Mouse (Mus musculus) embryonic facial prominence, embryonic 10.5 days (tissue): ENCODE results near the gene Kl. TPM values are rescaled to one million over a fixed set of nuclear protein-coding genes. Genes with fewer than 3 reads are reported as not detected.

Experiments used
- DNase-seq: peaks from one replicate; pipeline ENCODE4 v3.0.0-alpha.2; 2017; ENCODE audit warnings: low spot score
- H3K27ac ChIP-seq: fragments of 300-500 bp; sonication (generic); replicated peaks from 2 replicates; pipeline ENCODE4 v1.5.1; 2016; ENCODE audit warnings: mild to moderate bottlenecking
- H3K27me3 ChIP-seq: fragments of 300-500 bp; sonication (generic); replicated peaks from 2 replicates; pipeline ENCODE4 v1.6.1; 2016; ENCODE audit warnings: low read depth, mild to moderate bottlenecking; ENCODE audit not compliant: poor library complexity, severe bottlenecking
- H3K36me3 ChIP-seq: fragments of 300-500 bp; sonication (generic); replicated peaks from 2 replicates; pipeline ENCODE4 v1.6.1; 2016; ENCODE audit warnings: mild to moderate bottlenecking, moderate library complexity
- H3K4me1 ChIP-seq: fragments of 300-500 bp; sonication (generic); 2 replicates; pipeline ENCODE4 v1.6.1; 2016
- H3K4me3 ChIP-seq: fragments of 300-500 bp; sonication (generic); 2 replicates; pipeline ENCODE4 v1.5.1; 2016; ENCODE audit warnings: mild to moderate bottlenecking, moderate library complexity
- H3K9me3 ChIP-seq: fragments of 300-500 bp; sonication (generic); 2 replicates; pipeline ENCODE4 v1.6.1; 2016; ENCODE audit warnings: mild to moderate bottlenecking
- WGBS: fragments of 180-500 bp; shearing (Covaris S2); methylation state at CpG from one replicate; pipeline ENCODE4 v1.1.7; 2016; 5-methylcytosine and 5-hydroxymethylcytosine counted together
- polyA plus RNA-seq: library from polyadenylated mRNA; unstranded; fragments of >200 nt; fragmentation: Nextera tagmentation; extraction: Ambion mirVana; gene quantifications from 2 replicates; pipeline ENCODE4 v1.2.1, GENCODE M21; 2016

The Kl gene
- polyA plus RNA-seq, result 0.06 TPM in 1 of 2 replicates, not detected in the other

GRCm38 (mm10) chr5:150952328-150952668, at the start of gene Kl:
TSS of gene Kl (plus strand) at chr5:150952607.
- Histone ChIP-seq H3K36me3 (no peaks in the 10 kb centered on the region), H3K9me3 (no peaks in the 10 kb centered on the region), H3K4me1 (peaks cover 16% of the 10 kb centered on the region), H3K4me3 (peak within 1 kb of the TSS; percentile 60), H3K27me3 (peaks cover 58% of the 10 kb centered on the region), H3K27ac (no peak within 1 kb of the TSS; the same call in 1 of the 2 replicates)
- DNase-seq, result peak; percentile 27
- 3% methylated on average over 22 of the region's 22 CpGs for WGBS

GRCm38 (mm10) chr5:150906053-150907040, 46.1 kb upstream of the Kl start:
- no peak overlapping the region for H3K4me3 ChIP-seq
- H3K9me3 ChIP-seq, result peaks cover 8% of the 10 kb centered on the region; the same call in 1 of the 2 replicates
- WGBS, result 32% methylated on average over 9 of the region's 9 CpGs
- H3K4me1 ChIP-seq, result peaks cover 11% of the 10 kb centered on the region
- H3K36me3 ChIP-seq, result no peaks in the 10 kb centered on the region
- no peaks in the 10 kb centered on the region for H3K27me3 ChIP-seq
- peak; percentile 27 for DNase-seq
- no peak overlapping the region for H3K27ac ChIP-seq

- Histone ChIP-seq H3K4me1 (peaks cover 12% of the 10 kb centered on the region), H3K36me3 (no peaks in the 10 kb centered on the region), H3K27ac (peak overlapping the region; percentile 51; the same call in 1 of the 2 replicates), H3K27me3 (no peaks in the 10 kb centered on the region), H3K9me3 (peaks cover 8% of the 10 kb centered on the region; the same call in 1 of the 2 replicates), H3K4me3 (no peak overlapping the region)
- 23% methylated on average over 2 of the region's 2 CpGs for WGBS
- peak; percentile 20 for DNase-seq
These were observed 40.3 kb upstream of the Kl start for GRCm38 (mm10) chr5:150912156-150912555.

- H3K4me1 ChIP-seq, result peaks cover 12% of the 10 kb centered on the region
- H3K27ac ChIP-seq, result no peak overlapping the region
- no peaks in the 10 kb centered on the region for H3K36me3 ChIP-seq
- 37% methylated on average over 5 of the region's 5 CpGs for WGBS
- DNase-seq, result no peak
- H3K9me3 ChIP-seq, result peaks cover 8% of the 10 kb centered on the region; the same call in 1 of the 2 replicates
- no peak overlapping the region for H3K4me3 ChIP-seq
- H3K27me3 ChIP-seq, result no peaks in the 10 kb centered on the region
These were observed 39.8 kb upstream of the Kl start for GRCm38 (mm10) chr5:150912656-150913055.

GRCm38 (mm10) chr5:150915080-150916055, 37.0 kb upstream of the Kl start:
- H3K36me3 ChIP-seq, result no peaks in the 10 kb centered on the region
- peaks cover 16% of the 10 kb centered on the region for H3K4me1 ChIP-seq
- H3K4me3 ChIP-seq, result no peak overlapping the region
- H3K9me3 ChIP-seq, result no peaks in the 10 kb centered on the region
- 90% methylated on average over 4 of the region's 4 CpGs for WGBS
- no peaks in the 10 kb centered on the region for H3K27me3 ChIP-seq
- H3K27ac ChIP-seq, result no peak overlapping the region
- no peak for DNase-seq

GRCm38 (mm10) chr5:150917131-150917858, 35.1 kb upstream of the Kl start:
- H3K27ac ChIP-seq, result no peak overlapping the region
- H3K4me3 ChIP-seq, result no peak overlapping the region
- H3K27me3 ChIP-seq, result no peaks in the 10 kb centered on the region
- DNase-seq, result no peak
- peaks cover 10% of the 10 kb centered on the region for H3K4me1 ChIP-seq
- H3K36me3 ChIP-seq, result no peaks in the 10 kb centered on the region
- H3K9me3 ChIP-seq, result no peaks in the 10 kb centered on the region
- WGBS, result 86% methylated on average over 21 of the region's 21 CpGs

GRCm38 (mm10) chr5:150918599-150918998, 33.8 kb upstream of the Kl start:
- WGBS, result 83% methylated on average over 13 of the region's 13 CpGs
- Histone ChIP-seq H3K36me3 (no peaks in the 10 kb centered on the region), H3K4me3 (no peak overlapping the region), H3K27ac (no peak overlapping the region), H3K4me1 (peaks cover 4% of the 10 kb centered on the region; the same call in 1 of the 2 replicates), H3K27me3 (no peaks in the 10 kb centered on the region), H3K9me3 (no peaks in the 10 kb centered on the region)
- DNase-seq, result no peak

GRCm38 (mm10) chr5:150919269-150919668, 33.1 kb upstream of the Kl start:
- Histone ChIP-seq H3K27me3 (no peaks in the 10 kb centered on the region), H3K9me3 (no peaks in the 10 kb centered on the region), H3K4me1 (0 out of 2 replicates have a peak, but pooled peaks cover 4% of the 10 kb centered on the region), H3K36me3 (no peaks in the 10 kb centered on the region), H3K4me3 (no peak overlapping the region), H3K27ac (no peak overlapping the region)
- 92% methylated on average over 4 of the region's 4 CpGs for WGBS
- DNase-seq, result no peak

GRCm38 (mm10) chr5:150919961-150920360, 32.4 kb upstream of the Kl start:
- no peak overlapping the region for H3K27ac ChIP-seq
- WGBS, result 70% methylated on average over 2 of the region's 2 CpGs
- DNase-seq, result no peak
- H3K9me3 ChIP-seq, result no peaks in the 10 kb centered on the region
- H3K4me3 ChIP-seq, result no peak overlapping the region
- no peaks in the 10 kb centered on the region for H3K27me3 ChIP-seq
- H3K36me3 ChIP-seq, result no peaks in the 10 kb centered on the region
- 0 out of 2 replicates have a peak, but pooled peaks cover 4% of the 10 kb centered on the region for H3K4me1 ChIP-seq

GRCm38 (mm10) chr5:150929406-150929805, 23.0 kb upstream of the Kl start:
- DNase-seq, result no peak
- Histone ChIP-seq H3K4me3 (no peak overlapping the region), H3K27me3 (no peaks in the 10 kb centered on the region), H3K4me1 (peaks cover 2% of the 10 kb centered on the region; the same call in 1 of the 2 replicates), H3K27ac (no peak overlapping the region), H3K9me3 (0 out of 2 replicates have a peak, but pooled peaks cover 3% of the 10 kb centered on the region), H3K36me3 (no peaks in the 10 kb centered on the region)
- 78% methylated on average over 2 of the region's 2 CpGs for WGBS

- Histone ChIP-seq H3K27ac (no peak overlapping the region), H3K27me3 (no peaks in the 10 kb centered on the region), H3K4me3 (no peak overlapping the region), H3K36me3 (no peaks in the 10 kb centered on the region), H3K4me1 (peaks cover 11% of the 10 kb centered on the region; the same call in 1 of the 2 replicates), H3K9me3 (no peaks in the 10 kb centered on the region)
- 70% methylated on average over 2 of the region's 2 CpGs for WGBS
- DNase-seq, result no peak
These were observed 19.8 kb upstream of the Kl start for GRCm38 (mm10) chr5:150932596-150932995.
